Mouse (Mus musculus) E14TG2a.4 (cell line): ENCODE measurements around the gene Coq8a.
A peak's percentile ranks its signal among the peaks of the same experiment; 100 is the strongest.

Experiments used
- H3K27me3 ChIP-seq: 2 replicates; pipeline ENCODE4 v1.6.1; 2014; ENCODE audit warnings: low read length, control low read depth; ENCODE audit not compliant: insufficient read depth
- H3K36me3 ChIP-seq: 2 replicates; pipeline ENCODE4 v1.6.1; 2014; ENCODE audit warnings: low read length, control low read depth; ENCODE audit not compliant: insufficient read depth
- H3K4me1 ChIP-seq: replicated peaks from 2 replicates; pipeline ENCODE4 v1.6.1; 2014; ENCODE audit warnings: low read depth, low read length, control low read depth
- H3K4me3 ChIP-seq: replicated peaks from 2 replicates; pipeline ENCODE4 v1.5.1; 2014; ENCODE audit warnings: mild to moderate bottlenecking, low read length
- H3K9me3 ChIP-seq: 2 replicates; pipeline ENCODE4 v1.6.1; 2014; ENCODE audit warnings: low read length, control low read depth
- CTCF ChIP-seq: conservative IDR thresholded peaks from 2 replicates; pipeline ENCODE4 v1.5.1; 2014; ENCODE audit warnings: low read length
- NANOG ChIP-seq: IDR thresholded peaks from 2 replicates; pipeline ENCODE4 v1.6.1; 2014; ENCODE audit warnings: borderline replicate concordance, low read length, mixed read lengths
- POU5F1 ChIP-seq: IDR thresholded peaks from 2 replicates; pipeline ENCODE4 v1.6.1; 2014; ENCODE audit warnings: low read length, borderline replicate concordance

Gene Coq8a

DNA sequence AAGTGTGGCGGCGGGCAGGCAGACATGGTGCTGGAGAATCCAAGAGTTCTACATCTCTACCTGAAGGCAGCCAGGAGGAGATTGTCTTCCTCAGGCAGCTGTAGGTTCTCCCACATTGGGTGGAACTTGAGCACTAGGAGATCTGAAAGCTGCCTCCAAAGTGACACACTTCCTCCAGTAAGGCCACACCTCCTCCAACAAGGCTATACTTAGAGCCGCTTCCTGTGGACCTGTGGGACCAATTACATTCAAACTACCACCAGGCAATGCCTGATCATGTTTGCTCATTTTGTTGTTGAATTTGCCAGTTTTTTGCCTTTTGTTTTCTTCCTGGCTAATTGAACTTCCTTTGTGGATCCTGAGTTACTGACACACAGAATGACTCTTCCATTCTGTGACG lies 51.4 kb downstream of the Coq8a start:
- Histone ChIP-seq H3K4me1 (no peaks in the 10 kb centered on the region), H3K9me3 (no peaks in the 10 kb centered on the region), H3K4me3 (no peak overlapping the region), H3K27me3 (no peaks in the 10 kb centered on the region), H3K36me3 (peaks cover 25% of the 10 kb centered on the region)
- TF ChIP-seq POU5F1 (no peak), CTCF (no peak), NANOG (no peak)

DNA sequence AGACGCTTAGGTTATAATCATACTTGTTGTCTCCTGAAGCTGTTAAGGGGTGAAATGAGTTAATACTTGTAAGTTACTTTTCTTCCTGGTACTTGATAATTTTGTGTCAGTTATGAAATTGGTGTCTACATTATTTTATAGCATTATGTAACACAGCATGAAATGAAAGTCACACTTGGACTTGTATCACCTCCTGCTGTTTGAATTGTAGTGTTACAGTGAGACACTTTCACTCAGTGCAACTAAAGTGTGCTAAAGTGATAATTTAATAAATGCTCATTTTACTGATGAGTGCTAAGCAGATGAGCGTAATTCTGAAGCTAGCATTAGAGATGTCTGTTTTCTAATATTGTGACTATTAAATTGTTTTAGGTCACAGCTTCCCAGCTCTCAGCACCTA lies 58.4 kb downstream of the Coq8a start:
- no peaks in the 10 kb centered on the region for H3K4me1 ChIP-seq
- no peaks in the 10 kb centered on the region for H3K27me3 ChIP-seq
- no peaks in the 10 kb centered on the region for H3K9me3 ChIP-seq
- no peak overlapping the region for H3K4me3 ChIP-seq
- TF ChIP-seq POU5F1 (no peak), NANOG (no peak), CTCF (no peak)
- H3K36me3 ChIP-seq = peaks cover 26% of the 10 kb centered on the region

DNA sequence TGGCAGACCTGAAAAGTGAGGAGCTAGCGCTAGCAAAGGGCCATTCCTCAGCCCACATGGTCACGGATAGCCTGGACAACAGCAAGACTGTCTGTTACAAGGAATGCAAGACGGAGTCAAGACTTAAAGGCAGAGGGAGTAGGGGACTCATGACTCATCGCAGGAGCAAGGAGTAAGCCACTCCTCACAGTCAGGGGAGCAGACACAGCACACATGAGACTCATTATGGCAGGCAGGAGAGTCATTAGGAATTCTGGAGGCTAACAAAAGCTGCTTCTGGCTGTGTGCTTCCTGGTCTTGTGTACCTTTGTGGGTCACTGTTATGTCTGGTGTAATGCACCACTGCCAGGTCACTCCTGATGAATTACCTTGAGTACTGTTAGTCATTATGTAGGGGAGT lies 60.2 kb downstream of the Coq8a start:
- TF ChIP-seq POU5F1 = no peak
- no peak for TF ChIP-seq NANOG
- TF ChIP-seq CTCF = no peak
- Histone ChIP-seq H3K27me3 (no peaks in the 10 kb centered on the region), H3K4me3 (no peak overlapping the region), H3K4me1 (no peaks in the 10 kb centered on the region), H3K36me3 (peaks cover 21% of the 10 kb centered on the region), H3K9me3 (no peaks in the 10 kb centered on the region)

DNA sequence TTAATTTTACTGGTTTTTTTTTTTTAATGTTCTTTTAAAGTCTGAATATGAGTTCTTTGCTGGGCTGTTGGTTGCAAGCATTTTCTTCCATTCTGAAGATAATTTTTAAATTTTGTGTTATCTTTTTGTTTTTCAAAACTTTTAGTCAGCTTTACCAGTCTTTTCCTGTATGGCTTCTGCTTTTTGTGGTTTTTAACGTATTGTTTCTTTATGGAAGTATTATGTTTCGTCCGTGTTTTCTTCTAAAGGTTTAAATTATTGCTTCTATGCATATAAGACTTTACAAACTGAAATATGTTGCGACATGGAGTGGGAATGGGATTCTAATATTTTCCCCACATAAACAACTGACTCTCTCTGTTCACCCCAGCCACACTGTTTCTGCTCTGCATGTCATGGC lies 67.2 kb downstream of the Coq8a start:
- no peak overlapping the region for H3K4me3 ChIP-seq
- H3K4me1 ChIP-seq = no peaks in the 10 kb centered on the region

DNA sequence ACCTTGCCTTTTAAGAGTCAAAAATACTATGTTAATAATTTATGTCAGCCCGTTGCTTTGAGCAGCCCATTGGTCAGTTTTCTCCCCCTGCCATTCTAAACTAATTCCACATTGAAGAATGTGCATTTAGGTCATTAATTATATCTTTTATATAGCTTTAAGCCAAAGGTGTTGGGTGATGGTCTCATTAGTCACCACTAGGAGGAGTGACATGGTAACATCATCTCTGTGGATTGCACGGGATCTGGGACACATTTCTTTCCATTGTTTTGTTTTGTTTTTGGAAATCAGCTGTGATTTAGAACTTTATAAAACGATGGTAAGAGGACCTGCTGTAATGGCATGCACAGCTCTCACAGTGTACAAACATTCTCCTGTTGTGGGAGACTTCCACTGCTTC lies 68.0 kb downstream of the Coq8a start:
- H3K36me3 ChIP-seq = no peaks in the 10 kb centered on the region
- H3K9me3 ChIP-seq = no peaks in the 10 kb centered on the region
- TF ChIP-seq CTCF (peak; percentile 44), NANOG (no peak)
- no peak overlapping the region for H3K4me3 ChIP-seq
- H3K4me1 ChIP-seq = no peaks in the 10 kb centered on the region
- H3K27me3 ChIP-seq = no peaks in the 10 kb centered on the region

More for the DNA sequence above, 67.2 kb downstream of the Coq8a start:
- peaks cover 5% of the 10 kb centered on the region; the same call in 1 of the 2 replicates for H3K36me3 ChIP-seq
- no peaks in the 10 kb centered on the region for H3K27me3 ChIP-seq
- TF ChIP-seq CTCF (no peak), POU5F1 (no peak), NANOG (no peak)
- no peaks in the 10 kb centered on the region for H3K9me3 ChIP-seq

DNA sequence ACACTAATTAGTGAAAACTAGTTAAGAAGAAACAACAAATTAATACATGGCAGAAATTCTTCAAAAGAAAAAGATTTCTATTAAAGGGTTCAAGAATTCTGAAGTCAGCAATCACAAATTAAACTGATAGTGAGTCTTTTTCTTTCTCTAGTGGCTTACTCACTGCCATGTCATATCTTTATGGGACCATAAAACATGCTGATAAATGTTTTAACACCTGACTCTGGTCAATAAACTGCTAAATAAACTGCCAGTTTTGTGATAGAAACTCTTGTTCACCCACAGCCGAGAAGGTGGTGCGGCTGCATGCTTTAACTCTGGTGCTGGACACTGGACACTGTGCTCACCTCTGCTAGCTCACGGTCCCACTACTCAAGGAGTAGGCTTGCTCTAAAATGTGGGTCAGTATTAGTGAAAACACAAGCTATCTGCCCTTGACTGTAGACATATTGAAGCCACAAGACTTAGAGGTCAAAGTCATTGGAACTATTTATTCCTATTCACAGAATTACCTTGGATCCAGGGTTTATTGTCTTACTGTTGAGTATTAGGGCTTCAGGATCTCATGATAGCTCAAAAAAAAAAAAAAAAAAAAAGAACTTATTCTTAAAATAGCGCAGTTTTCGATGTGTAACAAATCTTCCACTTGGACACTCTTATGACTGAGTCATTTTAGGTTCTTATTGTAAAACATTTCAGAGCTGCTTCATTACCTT lies 71.2 kb downstream of the Coq8a start:
- Histone ChIP-seq H3K9me3 (no peaks in the 10 kb centered on the region), H3K4me1 (no peaks in the 10 kb centered on the region), H3K27me3 (no peaks in the 10 kb centered on the region), H3K36me3 (no peaks in the 10 kb centered on the region), H3K4me3 (no peak overlapping the region)
- no peak for TF ChIP-seq NANOG

DNA sequence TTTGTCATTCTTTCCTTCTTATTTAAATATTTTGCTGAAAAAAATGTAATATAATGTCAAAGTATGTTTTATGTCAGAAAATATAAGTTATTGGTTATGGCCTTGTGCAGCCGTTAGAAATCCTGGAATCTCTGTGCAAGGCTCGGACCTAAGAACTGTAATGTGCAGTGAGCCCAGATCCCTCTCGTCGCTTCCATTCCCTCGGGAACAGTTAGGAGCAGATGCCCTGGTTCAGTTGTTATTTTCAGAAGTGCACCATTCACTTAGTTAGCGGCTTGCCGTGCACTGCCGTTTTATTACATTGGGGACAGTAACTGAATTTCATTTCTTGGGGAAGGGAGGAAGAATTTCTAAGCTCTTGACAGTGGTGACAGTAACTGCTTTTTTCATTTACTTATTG lies 81.2 kb downstream of the Coq8a start:
- H3K9me3 ChIP-seq = no peaks in the 10 kb centered on the region
- no peaks in the 10 kb centered on the region for H3K36me3 ChIP-seq

DNA sequence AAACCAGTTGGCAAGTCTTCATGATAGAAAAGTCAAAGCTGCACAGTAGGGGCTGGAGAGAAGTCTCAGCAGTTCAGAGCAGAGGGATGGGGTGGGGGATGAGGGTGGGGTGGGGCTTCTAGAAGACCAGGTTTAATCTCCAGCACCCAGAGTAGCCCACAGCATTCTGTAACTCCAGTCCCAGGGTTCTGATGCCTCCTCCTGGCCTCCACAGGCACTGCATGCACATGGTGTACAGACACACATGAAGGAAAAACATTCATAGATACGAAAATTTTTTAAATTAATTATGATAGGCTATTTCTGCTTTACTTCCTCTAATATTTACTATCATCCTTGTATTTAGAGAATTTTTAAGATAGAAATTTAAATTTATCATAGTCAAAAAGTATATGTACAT lies 82.9 kb downstream of the Coq8a start:
- H3K4me1 ChIP-seq = no peaks in the 10 kb centered on the region
- H3K36me3 ChIP-seq = no peaks in the 10 kb centered on the region
- H3K9me3 ChIP-seq = no peaks in the 10 kb centered on the region
- TF ChIP-seq POU5F1 = no peak
- peak; percentile 57 for TF ChIP-seq CTCF
- TF ChIP-seq NANOG = no peak
- H3K4me3 ChIP-seq = no peak overlapping the region
- no peaks in the 10 kb centered on the region for H3K27me3 ChIP-seq

More for the DNA sequence above, 81.2 kb downstream of the Coq8a start:
- H3K4me3 ChIP-seq = no peak overlapping the region
- H3K4me1 ChIP-seq = no peaks in the 10 kb centered on the region
- TF ChIP-seq NANOG = no peak
- no peak for TF ChIP-seq POU5F1
- TF ChIP-seq CTCF = no peak
- H3K27me3 ChIP-seq = no peaks in the 10 kb centered on the region
